Mouse (Mus musculus): ENCODE results near the gene Armc8. TPM values are rescaled to one million over a fixed set of nuclear protein-coding genes. Genes with fewer than 3 reads are reported as not detected.

The Armc8 gene
- polyA plus RNA-seq, 1 experiment: 11.9 TPM

DNA sequence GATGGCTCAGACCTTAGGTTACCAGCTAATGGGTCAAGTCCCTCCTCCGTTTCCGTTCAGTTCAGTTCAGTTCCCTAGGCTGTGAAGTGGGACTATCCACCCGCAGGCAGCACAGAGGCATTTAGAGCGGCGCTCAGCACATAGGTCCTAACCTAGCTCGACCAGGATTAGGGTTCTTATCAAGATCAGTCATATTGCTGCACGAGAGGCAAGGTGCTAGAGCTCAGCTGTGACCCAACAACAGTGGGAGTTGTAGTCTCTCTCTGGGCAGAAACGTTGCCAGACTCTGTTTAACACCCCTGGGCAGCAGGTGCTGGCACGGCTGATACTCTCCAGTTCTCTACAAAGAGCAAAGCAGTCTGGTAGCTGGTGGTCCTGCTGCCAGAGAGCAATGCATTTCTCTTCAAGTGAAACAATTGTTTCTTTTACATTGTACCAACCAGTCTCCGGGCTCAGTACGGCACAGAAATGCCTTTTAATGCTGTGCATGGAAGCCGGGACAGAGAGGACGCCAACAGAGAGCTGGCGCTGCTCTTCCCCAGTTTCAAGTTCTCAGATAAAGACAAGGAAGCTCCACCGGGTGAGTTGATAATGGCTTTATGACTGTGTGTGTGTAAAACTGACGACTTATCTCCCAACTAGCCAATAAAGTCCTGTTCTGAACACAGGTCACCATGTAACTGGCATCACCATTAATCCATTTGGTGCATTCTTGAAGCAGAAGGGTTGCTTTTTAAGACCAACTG lies 98.2 kb downstream of the Armc8 start:
- peak overlapping the region; percentile 31 for H3K27ac ChIP-seq (ENCODE audit: control insufficient read depth, insufficient read depth, low read depth, low read length, poor library complexity)
- H3K4me1 ChIP-seq (ENCODE audit: control insufficient read depth, insufficient read depth, low read length): no peaks in the 10 kb centered on the region
- H3K4me3 ChIP-seq (replicated peaks; ENCODE audit: control insufficient read depth, low read depth, low read length): peak overlapping the region; percentile 16
- 53% methylated on average over 16 of the region's 16 CpGs for WGBS
- no peak for TF ChIP-seq CTCF (IDR thresholded peaks at IDR 0.05; ENCODE audit: control insufficient read depth, insufficient read depth, low read length)
- no peak for TF ChIP-seq POLR2A (IDR thresholded peaks at IDR 0.05; ENCODE audit: borderline replicate concordance, control insufficient read depth, low read depth, low read length)

- no peaks in the 10 kb centered on the region for H3K4me1 ChIP-seq (ENCODE audit: control insufficient read depth, insufficient read depth, low read length)
- 49% methylated on average over 8 of the region's 8 CpGs for WGBS
- TF ChIP-seq CTCF (IDR thresholded peaks at IDR 0.05; ENCODE audit: control insufficient read depth, insufficient read depth, low read length) (peak; percentile 25; the same call in 1 of the 2 replicates), POLR2A (IDR thresholded peaks at IDR 0.05; ENCODE audit: borderline replicate concordance, control insufficient read depth, low read depth, low read length) (no peak)
- no peak overlapping the region for H3K4me3 ChIP-seq (replicated peaks; ENCODE audit: control insufficient read depth, low read depth, low read length)
- H3K27ac ChIP-seq (ENCODE audit: control insufficient read depth, insufficient read depth, low read depth, low read length, poor library complexity): no peak overlapping the region
Measured at GRCm38 (mm10) chr9:99469681-99470273, 98.9 kb downstream of the Armc8 start.

DNA sequence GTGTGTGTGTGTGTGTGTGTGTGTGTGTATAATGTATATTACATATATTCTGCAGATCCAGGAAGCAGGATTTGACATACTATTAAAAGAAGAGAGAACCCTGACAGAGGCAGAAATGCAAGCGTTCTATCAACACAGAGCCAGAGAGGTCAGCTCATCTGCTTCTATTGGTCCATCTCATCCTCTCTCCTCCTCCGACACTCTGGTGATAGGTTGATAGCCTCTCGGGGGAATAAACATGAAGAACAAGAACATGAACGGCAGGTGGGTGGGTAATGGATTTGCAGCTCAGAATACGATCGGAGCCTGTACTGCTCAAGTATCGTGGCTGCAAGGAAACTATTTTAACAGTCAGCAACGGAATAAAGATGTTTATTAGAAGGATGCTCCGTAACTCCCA lies 100.1 kb downstream of the Armc8 start:
- 86% methylated on average over 9 of the region's 9 CpGs for WGBS

DNA sequence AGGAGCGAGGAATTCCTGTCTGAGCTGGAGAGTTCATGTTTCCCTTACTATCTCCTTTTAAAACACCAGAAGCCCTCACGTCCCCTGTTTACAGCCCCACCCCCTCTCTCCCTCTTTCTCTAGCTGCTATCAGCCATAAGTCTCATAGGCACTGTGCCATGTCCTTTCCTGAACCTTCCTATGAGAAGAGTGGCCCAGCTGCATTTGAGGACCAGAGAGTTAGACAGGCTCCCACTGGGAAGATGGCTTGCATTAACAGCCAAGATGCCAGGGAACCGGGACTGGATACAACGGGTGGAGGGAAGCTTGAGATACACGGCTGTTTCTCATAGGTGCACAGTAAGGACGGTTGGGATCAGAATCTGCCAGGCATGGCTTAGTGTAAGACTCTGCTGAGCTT lies 103.8 kb downstream of the Armc8 start:
- Histone ChIP-seq H3K4me1 (ENCODE audit: control insufficient read depth, insufficient read depth, low read length) (no peaks in the 10 kb centered on the region), H3K27ac (ENCODE audit: control insufficient read depth, insufficient read depth, low read depth, low read length, poor library complexity) (no peak overlapping the region), H3K4me3 (replicated peaks; ENCODE audit: control insufficient read depth, low read depth, low read length) (no peak overlapping the region)
- TF ChIP-seq POLR2A (IDR thresholded peaks at IDR 0.05; ENCODE audit: borderline replicate concordance, control insufficient read depth, low read depth, low read length) (no peak), CTCF (IDR thresholded peaks at IDR 0.05; ENCODE audit: control insufficient read depth, insufficient read depth, low read length) (no peak)
- WGBS: 81% methylated on average over 6 of the region's 6 CpGs

More for the DNA sequence above, 100.1 kb downstream of the Armc8 start:
- Histone ChIP-seq H3K4me1 (ENCODE audit: control insufficient read depth, insufficient read depth, low read length) (no peaks in the 10 kb centered on the region), H3K4me3 (replicated peaks; ENCODE audit: control insufficient read depth, low read depth, low read length) (no peak overlapping the region), H3K27ac (ENCODE audit: control insufficient read depth, insufficient read depth, low read depth, low read length, poor library complexity) (no peak overlapping the region)
- TF ChIP-seq CTCF (IDR thresholded peaks at IDR 0.05; ENCODE audit: control insufficient read depth, insufficient read depth, low read length): no peak
- no peak for TF ChIP-seq POLR2A (IDR thresholded peaks at IDR 0.05; ENCODE audit: borderline replicate concordance, control insufficient read depth, low read depth, low read length)

GRCm38 (mm10) chr9:99459730-99460129 lies 109.0 kb downstream of the Armc8 start:
- H3K4me1 ChIP-seq (ENCODE audit: control insufficient read depth, insufficient read depth, low read length): no peaks in the 10 kb centered on the region
- no peak overlapping the region for H3K27ac ChIP-seq (ENCODE audit: control insufficient read depth, insufficient read depth, low read depth, low read length, poor library complexity)
- TF ChIP-seq CTCF (IDR thresholded peaks at IDR 0.05; ENCODE audit: control insufficient read depth, insufficient read depth, low read length) (no peak), POLR2A (IDR thresholded peaks at IDR 0.05; ENCODE audit: borderline replicate concordance, control insufficient read depth, low read depth, low read length) (no peak)
- no peak overlapping the region for H3K4me3 ChIP-seq (replicated peaks; ENCODE audit: control insufficient read depth, low read depth, low read length)
- 82% methylated on average over 4 of the region's 4 CpGs for WGBS

DNA sequence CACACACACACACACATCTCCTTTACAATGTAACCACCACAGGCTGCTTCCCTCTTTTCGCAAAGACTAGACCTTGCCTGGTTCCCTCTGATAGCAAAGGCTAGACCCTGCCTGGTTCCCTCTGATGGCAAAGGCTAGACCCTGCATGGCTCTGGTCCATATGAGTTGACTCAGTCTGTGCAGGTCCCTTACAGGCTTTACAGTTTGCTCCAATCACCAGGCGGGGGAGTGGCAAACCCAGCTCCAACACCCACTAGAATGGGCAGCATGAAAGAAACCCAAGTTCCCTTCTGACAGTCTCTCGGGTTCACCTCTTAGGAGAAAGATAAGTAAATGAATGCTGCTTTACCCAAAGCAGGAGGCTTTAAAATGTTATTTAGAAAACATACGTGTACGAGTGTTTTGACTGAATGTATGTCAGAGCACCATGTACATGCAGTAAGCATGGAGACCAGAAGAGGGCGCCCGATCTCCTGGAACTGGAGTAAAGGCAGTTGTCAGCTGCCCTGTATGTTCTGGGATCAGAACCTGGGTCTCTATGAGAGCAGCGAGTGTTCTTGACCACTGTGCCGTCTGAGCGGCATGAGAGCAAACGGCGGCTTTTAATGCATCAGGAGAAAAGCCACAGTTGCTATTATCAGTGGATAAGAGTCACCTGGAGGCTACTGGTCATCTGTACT lies 110.0 kb downstream of the Armc8 start:
- H3K4me1 ChIP-seq (ENCODE audit: control insufficient read depth, insufficient read depth, low read length): no peaks in the 10 kb centered on the region
- 31% methylated on average over 12 of the region's 12 CpGs for WGBS
- H3K4me3 ChIP-seq (replicated peaks; ENCODE audit: control insufficient read depth, low read depth, low read length): no peak overlapping the region
- TF ChIP-seq CTCF (IDR thresholded peaks at IDR 0.05; ENCODE audit: control insufficient read depth, insufficient read depth, low read length) (peak; percentile 69), POLR2A (IDR thresholded peaks at IDR 0.05; ENCODE audit: borderline replicate concordance, control insufficient read depth, low read depth, low read length) (no peak)
- H3K27ac ChIP-seq (ENCODE audit: control insufficient read depth, insufficient read depth, low read depth, low read length, poor library complexity): no peak overlapping the region

DNA sequence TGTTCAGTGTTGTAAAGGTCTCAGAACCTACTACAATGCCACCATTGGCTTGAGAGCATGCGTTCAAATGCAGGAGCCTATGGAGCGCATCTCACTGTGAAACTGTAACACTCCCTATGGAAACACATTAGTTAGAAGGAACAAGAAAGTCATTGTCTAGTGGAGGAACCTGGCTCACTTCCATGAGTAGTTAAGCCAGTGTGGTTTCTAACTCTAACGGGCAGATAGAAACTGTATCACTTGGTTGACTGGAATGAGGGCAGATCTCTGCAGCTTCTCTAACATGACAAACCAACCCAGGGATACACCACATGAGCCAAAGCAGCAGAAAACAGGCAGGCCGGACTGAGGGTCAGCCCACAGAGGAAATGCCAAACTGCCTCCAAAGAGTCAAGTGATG lies 114.5 kb downstream of the Armc8 start:
- Histone ChIP-seq H3K4me1 (ENCODE audit: control insufficient read depth, insufficient read depth, low read length) (no peaks in the 10 kb centered on the region), H3K4me3 (replicated peaks; ENCODE audit: control insufficient read depth, low read depth, low read length) (no peak overlapping the region), H3K27ac (ENCODE audit: control insufficient read depth, insufficient read depth, low read depth, low read length, poor library complexity) (no peak overlapping the region)
- WGBS: 60% methylated on average over 4 of the region's 4 CpGs
- TF ChIP-seq POLR2A (IDR thresholded peaks at IDR 0.05; ENCODE audit: borderline replicate concordance, control insufficient read depth, low read depth, low read length) (no peak), CTCF (IDR thresholded peaks at IDR 0.05; ENCODE audit: control insufficient read depth, insufficient read depth, low read length) (no peak)

DNA sequence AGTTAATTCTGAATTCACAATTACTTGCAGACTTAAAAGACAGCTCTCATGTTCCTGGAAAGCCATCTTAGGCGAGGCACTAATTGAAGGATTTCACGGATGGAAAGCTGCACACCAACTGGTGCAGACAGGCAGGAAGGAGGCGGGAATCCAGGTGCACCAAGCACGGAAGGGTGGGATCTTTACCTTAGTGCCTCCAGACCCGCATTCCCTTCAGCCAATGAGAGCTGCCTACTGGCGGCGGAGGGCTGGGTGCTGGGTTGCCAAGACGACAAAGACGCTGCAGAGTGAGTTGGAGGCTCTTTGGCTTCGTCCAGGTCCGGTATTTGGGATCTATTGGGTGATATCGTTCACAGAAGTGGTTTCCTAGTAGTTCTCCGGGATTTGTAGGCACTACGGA lies 117.5 kb downstream of the Armc8 start, which contains the start of gene Nme9:
TSS of gene Nme9 (plus strand) at position 315 of the 400 bp plus-strand sequence.
- 12% methylated on average over 14 of the region's 14 CpGs for WGBS
- no peak within 1 kb of the TSS for H3K27ac ChIP-seq (ENCODE audit: control insufficient read depth, insufficient read depth, low read depth, low read length, poor library complexity)
- no peaks in the 10 kb centered on the region for H3K4me1 ChIP-seq (ENCODE audit: control insufficient read depth, insufficient read depth, low read length)
- TF ChIP-seq CTCF (IDR thresholded peaks at IDR 0.05; ENCODE audit: control insufficient read depth, insufficient read depth, low read length): no peak
- TF ChIP-seq POLR2A (IDR thresholded peaks at IDR 0.05; ENCODE audit: borderline replicate concordance, control insufficient read depth, low read depth, low read length): no peak
- no peak within 1 kb of the TSS for H3K4me3 ChIP-seq (replicated peaks; ENCODE audit: control insufficient read depth, low read depth, low read length)

Data from bone marrow, adult 2 months (tissue).